ENCODE assay signal across 8 mouse cellular contexts in genomic region chr2:37771618-37772285, GRCm38 (mm10). TPM values are rescaled to one million over a fixed set of nuclear protein-coding genes. Genes with fewer than 3 reads are reported as not detected.
DNase-seq lines count a peak whose midpoint lies in the region; ATAC-seq and TF ChIP-seq lines count a peak whose summit lies in the region.

No protein-coding gene starts in this region.

- peak; percentile 93 for DNase-seq in CH12.LX (ENCODE audit: extremely low read depth)
- DNase-seq in c-Kit-positive CD71-positive TER-119-negative erythroid progenitor cells, embryonic 14.5 days (ENCODE audit: low read depth): peak; percentile 80
- peak; percentile 90 for DNase-seq in heart, postnatal 0 days (ENCODE audit: low spot score)
- peak; percentile 92 to 93 for DNase-seq in kidney, postnatal 4 days

- no peak for TF ChIP-seq POLR2A in CH12.LX (IDR thresholded peaks at IDR 0.05; ENCODE audit: low read depth, low read length)
- TF ChIP-seq POLR2A in testis, adult 2 months (IDR thresholded peaks at IDR 0.05; ENCODE audit: control insufficient read depth, low read depth, low read length): no peak

- 1% methylated on average over 18 of the region's 18 CpGs for WGBS in forebrain, embryonic 12.5 days
- WGBS in heart, postnatal 0 days: under 1% methylated on average over 18 of the region's 18 CpGs
- WGBS in liver, embryonic 16.5 days (ENCODE audit: insufficient replicate concordance): under 1% methylated on average over 18 of the region's 18 CpGs
- WGBS in neural tube, embryonic 13.5 days: 1% methylated on average over 18 of the region's 18 CpGs

- peak overlapping the region; percentile 49; the same call in 1 of the 2 replicates for H3K9ac ChIP-seq in CH12.LX (ENCODE audit: insufficient read depth, low read depth)
- peak overlapping the region; percentile 55 for H3K9ac ChIP-seq in forebrain, embryonic 12.5 days
- no peak overlapping the region for H3K9ac ChIP-seq in heart, postnatal 0 days (replicated peaks; ENCODE audit: low read depth, low read length)
- H3K9ac ChIP-seq in liver, embryonic 16.5 days (ENCODE audit: low read depth, low read length): no peak overlapping the region
- H3K9ac ChIP-seq in neural tube, embryonic 13.5 days: peak overlapping the region; percentile 59

- H3K4me3 ChIP-seq in CH12.LX (replicated peaks in 1 of 3; ENCODE audit: low read depth in 2 of 3, low read length in 2 of 3, poor library complexity in 1 of 3): peak overlapping the region; percentile 45 to 58 (median 58)
- H3K4me3 ChIP-seq in forebrain, embryonic 12.5 days (replicated peaks): peak overlapping the region; percentile 36
- H3K4me3 ChIP-seq in heart, postnatal 0 days (ENCODE audit: low read depth, low read length): peak overlapping the region; percentile 46
- H3K4me3 ChIP-seq in liver, embryonic 16.5 days (ENCODE audit: low read depth, low read length): peak overlapping the region; percentile 45
- H3K4me3 ChIP-seq in neural tube, embryonic 13.5 days: peak overlapping the region; percentile 34
- H3K4me3 ChIP-seq in testis, adult 2 months (ENCODE audit: control insufficient read depth, low read depth, low read length): peak overlapping the region; percentile 67

- peaks cover 30 to 51% of the 10 kb centered on the region in 2 experiments for H3K4me1 ChIP-seq in CH12.LX (ENCODE audit: control insufficient read depth in 1 of 2, insufficient read depth in 2 of 2)
- peaks cover 51% of the 10 kb centered on the region for H3K4me1 ChIP-seq in forebrain, embryonic 12.5 days
- peaks cover 13% of the 10 kb centered on the region for H3K4me1 ChIP-seq in heart, postnatal 0 days (ENCODE audit: control insufficient read depth, insufficient read depth)
- peaks cover 3% of the 10 kb centered on the region for H3K4me1 ChIP-seq in liver, embryonic 16.5 days (ENCODE audit: control insufficient read depth, low read depth, low read length)
- H3K4me1 ChIP-seq in neural tube, embryonic 13.5 days (replicated peaks): peaks cover 48% of the 10 kb centered on the region
- peaks cover 14% of the 10 kb centered on the region for H3K4me1 ChIP-seq in testis, adult 2 months (ENCODE audit: control insufficient read depth, insufficient read depth, low read length)

- no peaks in the 10 kb centered on the region for H3K36me3 ChIP-seq in CH12.LX (replicated peaks in 1 of 2; ENCODE audit: control insufficient read depth in 1 of 2, insufficient read depth in 1 of 2, low read length in 1 of 2)
- no peaks in the 10 kb centered on the region for H3K36me3 ChIP-seq in forebrain, embryonic 12.5 days (replicated peaks)
- H3K36me3 ChIP-seq in heart, postnatal 0 days (replicated peaks; ENCODE audit: control insufficient read depth, insufficient read depth, low read length): no peaks in the 10 kb centered on the region
- no peaks in the 10 kb centered on the region for H3K36me3 ChIP-seq in liver, embryonic 16.5 days (ENCODE audit: control insufficient read depth, insufficient read depth)
- no peaks in the 10 kb centered on the region for H3K36me3 ChIP-seq in neural tube, embryonic 13.5 days
- no peaks in the 10 kb centered on the region for H3K36me3 ChIP-seq in testis, adult 2 months (ENCODE audit: control insufficient read depth, insufficient read depth, low read length)

- dilution Hi-C loops in CH12.LX (cut with MboI; ENCODE audit: extremely low pct_ligation_motif_present, extremely low pct_unique_long_range_greater_than_20kb, low sequenced_read_pairs): no loop called here

- peak; percentile 47 for ATAC-seq in forebrain, embryonic 12.5 days (ENCODE audit: low FRiP score)
- peak; percentile 75 for ATAC-seq in heart, postnatal 0 days (ENCODE audit: insufficient read depth, low read depth)
- peak; percentile 53 for ATAC-seq in liver, embryonic 16.5 days (ENCODE audit: low read depth)
- ATAC-seq in neural tube, embryonic 13.5 days (ENCODE audit: low read depth): peak; percentile 66

- peak overlapping the region; percentile 79 for H3K4me2 ChIP-seq in CH12.LX (ENCODE audit: insufficient read depth, low read depth, poor library complexity, severe bottlenecking)
- peak overlapping the region; percentile 52 for H3K4me2 ChIP-seq in forebrain, embryonic 12.5 days
- peak overlapping the region; percentile 55 for H3K4me2 ChIP-seq in heart, postnatal 0 days (ENCODE audit: low read depth, low read length)
- peak overlapping the region; percentile 67 for H3K4me2 ChIP-seq in liver, embryonic 16.5 days (ENCODE audit: low read depth, low read length)
- H3K4me2 ChIP-seq in neural tube, embryonic 13.5 days: peak overlapping the region; percentile 57

- peak; percentile 80 for TF ChIP-seq RAD21 in CH12.LX (IDR thresholded peaks at IDR 0.05; ENCODE audit: low read depth, low read length)

- no peaks in the 10 kb centered on the region for H3K27me3 ChIP-seq in CH12.LX (replicated peaks)
- H3K27me3 ChIP-seq in forebrain, embryonic 12.5 days: peaks cover 24% of the 10 kb centered on the region; the same call in 1 of the 2 replicates
- no peaks in the 10 kb centered on the region; the same call in 1 of the 2 replicates for H3K27me3 ChIP-seq in heart, postnatal 0 days (ENCODE audit: control insufficient read depth, insufficient read depth, low read length)
- H3K27me3 ChIP-seq in liver, embryonic 16.5 days (ENCODE audit: control insufficient read depth, insufficient read depth, low read depth, low read length): peaks cover 12% of the 10 kb centered on the region
- H3K27me3 ChIP-seq in neural tube, embryonic 13.5 days: peaks cover 4% of the 10 kb centered on the region; the same call in 1 of the 2 replicates
- no peaks in the 10 kb centered on the region for H3K27me3 ChIP-seq in testis, adult 2 months (ENCODE audit: control insufficient read depth, insufficient read depth, low read length)

- H3K79me2 ChIP-seq in CH12.LX (replicated peaks; ENCODE audit: control insufficient read depth, extremely low read depth, insufficient read depth, poor library complexity, severe bottlenecking): no peaks in the 10 kb centered on the region

- in situ Hi-C loops in CH12.LX (cut with MboI; ENCODE audit: low pct_ligation_motif_present, low pct_unique_long_range_greater_than_20kb, low sequenced_read_pairs): loop anchor here (10.0 kb wide), 2 partner anchors 267 to 397 kb away; no protein-coding TSS in a partner anchor

- H3K27ac ChIP-seq in CH12.LX (ENCODE audit: insufficient read depth, low read depth): peak overlapping the region; percentile 66
- 0 out of 2 replicates have a peak overlapping the region, but pooled peaks have one; percentile 36 for H3K27ac ChIP-seq in forebrain, embryonic 12.5 days
- no peak overlapping the region for H3K27ac ChIP-seq in heart, postnatal 0 days (ENCODE audit: low read depth)
- no peak overlapping the region for H3K27ac ChIP-seq in liver, embryonic 16.5 days (ENCODE audit: low read length)
- 0 out of 2 replicates have a peak overlapping the region, but pooled peaks have one; percentile 13 for H3K27ac ChIP-seq in neural tube, embryonic 13.5 days (replicated peaks)
- H3K27ac ChIP-seq in testis, adult 2 months (ENCODE audit: control insufficient read depth, insufficient read depth, low read depth, low read length): no peak overlapping the region

- H3K9me3 ChIP-seq in CH12.LX (replicated peaks; ENCODE audit: low read length): no peaks in the 10 kb centered on the region
- H3K9me3 ChIP-seq in forebrain, embryonic 12.5 days: no peaks in the 10 kb centered on the region
- H3K9me3 ChIP-seq in heart, postnatal 0 days (replicated peaks; ENCODE audit: control insufficient read depth, low read length): no peaks in the 10 kb centered on the region
- no peaks in the 10 kb centered on the region for H3K9me3 ChIP-seq in liver, embryonic 16.5 days (replicated peaks; ENCODE audit: control insufficient read depth, low read length)
- no peaks in the 10 kb centered on the region for H3K9me3 ChIP-seq in neural tube, embryonic 13.5 days

- peak; percentile 71 to 94 for TF ChIP-seq CTCF in CH12.LX (conservative IDR thresholded peaks at IDR 0.05 in 1 of 2, IDR thresholded peaks at IDR 0.05 in 1 of 2; ENCODE audit: low read depth in 2 of 2, low read length in 2 of 2)
- peak; percentile 63 for TF ChIP-seq CTCF in heart, postnatal 0 days (IDR thresholded peaks at IDR 0.05; ENCODE audit: low read depth)
- TF ChIP-seq CTCF in testis, adult 2 months (IDR thresholded peaks at IDR 0.05; ENCODE audit: control insufficient read depth, insufficient read depth, insufficient replicate concordance, low read depth, low read length): peak; percentile 63

- peak; percentile 54 for TF ChIP-seq EP300 in CH12.LX (IDR thresholded peaks at IDR 0.05; ENCODE audit: low read length)
- no peak for TF ChIP-seq EP300 in heart, postnatal 0 days (IDR thresholded peaks at IDR 0.05; ENCODE audit: low read depth)

TF ChIP-seq in CH12.LX, 34 proteins besides CTCF, POLR2A, EP300 and RAD21 (continues in another document):
- TF ChIP-seq HCFC1 (IDR thresholded peaks at IDR 0.05; ENCODE audit: low read depth, low read length): peak; percentile 44; the same call in 1 of the 2 replicates
- no peak for TF ChIP-seq MAFK (IDR thresholded peaks at IDR 0.05; ENCODE audit: insufficient replicate concordance, low read length)
- TF ChIP-seq TCF12 (IDR thresholded peaks at IDR 0.05; ENCODE audit: low read depth, low read length): no peak; the same call in 1 of the 2 replicates
- TF ChIP-seq ZMIZ1 (IDR thresholded peaks at IDR 0.05; ENCODE audit: low read depth, low read length): no peak
- 0 out of 2 replicates have a peak, but pooled peaks have one; percentile 22 for TF ChIP-seq TBP (conservative IDR thresholded peaks at IDR 0.05; ENCODE audit: low read depth, low read length)
- TF ChIP-seq CHD2 (IDR thresholded peaks at IDR 0.05; ENCODE audit: low read length): peak; percentile 57; the same call in 1 of the 2 replicates
- no peak; the same call in 1 of the 2 replicates for TF ChIP-seq E2F4 (IDR thresholded peaks at IDR 0.05; ENCODE audit: insufficient replicate concordance, low read depth, low read length)
- TF ChIP-seq ZNF384 (IDR thresholded peaks at IDR 0.05; ENCODE audit: low read depth, low read length): peak; percentile 60
- TF ChIP-seq ZKSCAN1 (IDR thresholded peaks at IDR 0.05; ENCODE audit: borderline replicate concordance, low read depth, low read length): no peak
- TF ChIP-seq RCOR1 (conservative IDR thresholded peaks at IDR 0.05; ENCODE audit: low read depth, low read length): peak; percentile 44; the same call in 1 of the 2 replicates
- TF ChIP-seq KAT2A (IDR thresholded peaks at IDR 0.05; ENCODE audit: insufficient replicate concordance, low read length): no peak

RNA-seq across cellular contexts. Expression of gene Crb2, which starts 4.3 kb away (rescaled TPM):
- total RNA-seq in CH12.LX (2012; rRNA removed) (0.04 and 0.13 TPM in 2 replicates), CH12.LX (2014; rRNA removed) (not detected in 2 replicates)
- 0.07 TPM in 2 replicates for polyA plus RNA-seq in CH12.LX (2012; ENCODE audit: insufficient read length, low read depth)
- polyA plus RNA-seq in forebrain, embryonic 12.5 days (2016; fragmentation: Nextera tagmentation; extraction: Ambion mirVana): 24.8 and 24.9 TPM in 2 replicates
- total RNA-seq in heart, postnatal 0 days (2014; rRNA removed; ENCODE audit: low replicate concordance): 1.9 and 3.7 TPM in 2 replicates
- polyA plus RNA-seq in heart, postnatal 0 days (2015; fragmentation: Nextera tagmentation; extraction: Ambion mirVana): 0.46 and 0.48 TPM in 2 replicates
- 0.06 and 0.12 TPM in 2 replicates for polyA plus RNA-seq in liver, embryonic 16.5 days (2015; fragmentation: Nextera tagmentation; extraction: Ambion mirVana)
- polyA plus RNA-seq in neural tube, embryonic 13.5 days (2015; fragmentation: Nextera tagmentation; extraction: Ambion mirVana): 4.6 and 4.8 TPM in 2 replicates
- polyA plus RNA-seq in testis, adult 2 months (2012; rRNA removed): 0.28 and 0.30 TPM in 2 replicates

Comparison
In these comparisons a context has a peak if more than half of its experiments do, and no peak if none do; other contexts are left out.
1. H3K27ac ChIP-seq: peak in CH12.LX (single experiment), forebrain, embryonic 12.5 days (single experiment) and neural tube, embryonic 13.5 days (single experiment); none in heart, postnatal 0 days (single experiment), liver, embryonic 16.5 days (single experiment) and testis, adult 2 months (single experiment).
2. H3K9ac ChIP-seq: peak in CH12.LX (single experiment), forebrain, embryonic 12.5 days (single experiment) and neural tube, embryonic 13.5 days (single experiment); none in heart, postnatal 0 days (single experiment) and liver, embryonic 16.5 days (single experiment).
3. Peak in every context shown above with its lines, with median percentiles within 50 percentile points of each other: DNase-seq, H3K4me2 ChIP-seq, H3K4me3 ChIP-seq, CTCF ChIP-seq and ATAC-seq.